Mouse (Mus musculus) MEL (cell line): ENCODE measurements around the gene Syn1.

ENCODE experiments used
- BHLHE40 ChIP-seq: IDR thresholded peaks from 2 replicates; pipeline ENCODE4 v1.6.1; 2012; ENCODE audit warnings: low read depth, mild to moderate bottlenecking, inconsistent platforms, low read length, improper control_type of control experiment, borderline replicate concordance
- CTCF ChIP-seq, 3 experiments: IDR thresholded peaks in 2 of 3; conservative IDR thresholded peaks in 1 of 3; 2 replicates each; pipeline ENCODE4 v1.5.1; 2011 to 2012; ENCODE audit warnings: low read length in 3 of 3, low read depth in 2 of 3, mild to moderate bottlenecking in 2 of 3, improper control_type of control experiment in 1 of 3, inconsistent platforms in 1 of 3, mixed read lengths in 1 of 3, moderate library complexity in 1 of 3; ENCODE audit not compliant: control insufficient read depth in 1 of 3, insufficient read depth in 1 of 3, poor library complexity in 1 of 3, severe bottlenecking in 1 of 3
- EP300 ChIP-seq, 2 experiments: IDR thresholded peaks; 2 replicates each; pipeline ENCODE4 v1.6.1; 2011; ENCODE audit warnings: improper control_type of control experiment in 2 of 2, low read length in 2 of 2, low read depth in 1 of 2, mild to moderate bottlenecking in 1 of 2
- MAFK ChIP-seq: IDR thresholded peaks from 2 replicates; pipeline ENCODE4 v1.6.1; 2011; ENCODE audit warnings: low read depth, mild to moderate bottlenecking, low read length, improper control_type of control experiment, borderline replicate concordance
- MAX ChIP-seq: IDR thresholded peaks from 2 replicates; pipeline ENCODE4 v1.6.1; 2011; ENCODE audit warnings: low read length, improper control_type of control experiment
- RCOR1 ChIP-seq: IDR thresholded peaks from 2 replicates; pipeline ENCODE4 v1.6.1; 2012; ENCODE audit warnings: low read depth, mild to moderate bottlenecking, inconsistent platforms, low read length, improper control_type of control experiment
- ZKSCAN1 ChIP-seq: IDR thresholded peaks from 2 replicates; pipeline ENCODE4 v1.6.1; 2012; ENCODE audit warnings: low read depth, mild to moderate bottlenecking, inconsistent platforms, low read length, improper control_type of control experiment, moderate library complexity

DNA sequence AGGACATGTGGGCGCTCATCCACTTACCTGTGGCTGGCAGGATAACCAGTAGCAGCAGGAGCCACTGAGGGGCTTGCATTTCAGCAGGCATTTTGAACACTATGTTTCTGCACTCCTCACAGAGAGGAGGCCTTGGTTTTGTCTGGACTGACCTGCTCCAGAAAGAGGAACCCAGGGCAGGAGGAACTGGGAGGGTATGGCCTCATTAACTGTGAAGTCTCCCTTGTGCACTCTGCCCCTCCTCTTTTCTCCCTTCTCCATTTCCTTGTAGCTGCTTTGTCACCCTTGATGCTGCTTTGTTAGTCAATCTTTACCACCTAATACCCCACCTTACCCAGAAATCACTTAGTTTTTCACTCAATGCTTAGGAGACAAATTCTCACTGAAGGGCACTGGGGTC is 10.6 kb upstream of the Syn1 start, which contains the start of gene Cfp:
- TF ChIP-seq EP300 (IDR thresholded peaks at IDR 0.05; ENCODE audit: low read depth in 1 of 2, low read length in 2 of 2) (peak in 1 of 2 experiments; percentile 39; a peak in 1 of 4 replicates), CTCF (IDR thresholded peaks at IDR 0.05 in 2 of 3, conservative IDR thresholded peaks at IDR 0.05 in 1 of 3; ENCODE audit: control insufficient read depth in 1 of 3, insufficient read depth in 1 of 3, low read depth in 2 of 3, low read length in 3 of 3, poor library complexity in 1 of 3, severe bottlenecking in 1 of 3) (no peak), MAFK (no peak), MAX (no peak), BHLHE40 (no peak), ZKSCAN1 (no peak), RCOR1 (no peak)
